16 mouse cellular contexts compared by ENCODE assay signal in genomic region chr4:36407350-36407749, GRCm38 (mm10).
"Had no signal": no experiment of that assay in that cellular context is flagged by ENCODE, and none has a peak within 500 bp of the region (broad histone marks: within the 10 kb centered on the region; RNA-seq: fewer than 3 reads in every experiment).

No protein-coding gene starts in this region.

- DNase-seq: cerebellum, adult 8-10 months; cerebellum, adult 9-10 months; cerebellum, adult 9-11 months; cerebellum, postnatal 10 days; cerebellum, postnatal 14 days; cerebellum, postnatal 25 days; cerebellum, postnatal 36 days; embryo, embryonic 11 days; forebrain, postnatal 0 days; gastrocnemius, adult 2 months; gastrocnemius, postnatal 10 days; gastrocnemius, postnatal 14 days; gastrocnemius, postnatal 25 days; gastrocnemius, postnatal 36 days; heart, adult 18-20 months; heart, adult 2 months had no signal
